Mouse (Mus musculus) CH12.LX (cell line): ENCODE data around the gene Speg.

Experiments
- CHD1 ChIP-seq: IDR thresholded peaks from 2 replicates; pipeline ENCODE4 v1.6.1; 2012; ENCODE audit warnings: low read depth, low read length, improper control_type of control experiment, inconsistent platforms
- CTCF ChIP-seq, 2 experiments: IDR thresholded peaks in 1 of 2; conservative IDR thresholded peaks in 1 of 2; 2 replicates each; pipeline ENCODE4 v1.5.1; 2011 to 2012; ENCODE audit warnings: low read depth in 2 of 2, low read length in 2 of 2, improper control_type of control experiment in 1 of 2, inconsistent platforms in 1 of 2, mild to moderate bottlenecking in 1 of 2, moderate library complexity in 1 of 2
- E2F4 ChIP-seq: IDR thresholded peaks from 2 replicates; pipeline ENCODE4 v1.6.1; 2011; ENCODE audit warnings: low read depth, low read length, improper control_type of control experiment; ENCODE audit not compliant: insufficient replicate concordance
- EP300 ChIP-seq: IDR thresholded peaks from 2 replicates; pipeline ENCODE4 v1.6.1; 2011; ENCODE audit warnings: low read length, improper control_type of control experiment
- IRF4 ChIP-seq: IDR thresholded peaks from 2 replicates; pipeline ENCODE4 v1.6.1; 2014; ENCODE audit warnings: low read depth, mild to moderate bottlenecking, inconsistent platforms, low read length, improper control_type of control experiment
- KAT2A ChIP-seq: IDR thresholded peaks from 2 replicates; pipeline ENCODE4 v1.6.1; 2012; ENCODE audit warnings: low read length, improper control_type of control experiment, inconsistent platforms; ENCODE audit not compliant: insufficient replicate concordance
- MAFK ChIP-seq: IDR thresholded peaks from 2 replicates; pipeline ENCODE4 v1.6.1; 2011; ENCODE audit warnings: low read length, improper control_type of control experiment; ENCODE audit not compliant: insufficient replicate concordance
- MAZ ChIP-seq: IDR thresholded peaks from 2 replicates; pipeline ENCODE4 v1.6.1; 2012; ENCODE audit warnings: low read depth, mild to moderate bottlenecking, inconsistent platforms, low read length, improper control_type of control experiment, moderate library complexity
- MEF2A ChIP-seq: IDR thresholded peaks from 2 replicates; pipeline ENCODE4 v1.6.1; 2014; ENCODE audit warnings: low read depth, mild to moderate bottlenecking, inconsistent platforms, low read length, improper control_type of control experiment, borderline replicate concordance
- MYC ChIP-seq: IDR thresholded peaks from 2 replicates; pipeline ENCODE4 v1.6.1; 2011; ENCODE audit warnings: low read depth, mild to moderate bottlenecking, improper control_type of control experiment, low read length
- POLR2A ChIP-seq: IDR thresholded peaks from 2 replicates; pipeline ENCODE4 v1.6.1; 2011; ENCODE audit warnings: low read depth, mild to moderate bottlenecking, improper control_type of control experiment, low read length
- POLR2AphosphoS2 ChIP-seq: IDR thresholded peaks from 2 replicates; pipeline ENCODE4 v1.6.1; 2011; ENCODE audit warnings: low read depth, low read length, improper control_type of control experiment
- USF1 ChIP-seq: IDR thresholded peaks from 2 replicates; pipeline ENCODE4 v1.6.1; 2014; ENCODE audit warnings: low read depth, mild to moderate bottlenecking, inconsistent platforms, low read length, improper control_type of control experiment
- USF2 ChIP-seq: conservative IDR thresholded peaks from 2 replicates; pipeline ENCODE4 v1.6.1; 2011; ENCODE audit warnings: low read depth, low read length, improper control_type of control experiment

DNA sequence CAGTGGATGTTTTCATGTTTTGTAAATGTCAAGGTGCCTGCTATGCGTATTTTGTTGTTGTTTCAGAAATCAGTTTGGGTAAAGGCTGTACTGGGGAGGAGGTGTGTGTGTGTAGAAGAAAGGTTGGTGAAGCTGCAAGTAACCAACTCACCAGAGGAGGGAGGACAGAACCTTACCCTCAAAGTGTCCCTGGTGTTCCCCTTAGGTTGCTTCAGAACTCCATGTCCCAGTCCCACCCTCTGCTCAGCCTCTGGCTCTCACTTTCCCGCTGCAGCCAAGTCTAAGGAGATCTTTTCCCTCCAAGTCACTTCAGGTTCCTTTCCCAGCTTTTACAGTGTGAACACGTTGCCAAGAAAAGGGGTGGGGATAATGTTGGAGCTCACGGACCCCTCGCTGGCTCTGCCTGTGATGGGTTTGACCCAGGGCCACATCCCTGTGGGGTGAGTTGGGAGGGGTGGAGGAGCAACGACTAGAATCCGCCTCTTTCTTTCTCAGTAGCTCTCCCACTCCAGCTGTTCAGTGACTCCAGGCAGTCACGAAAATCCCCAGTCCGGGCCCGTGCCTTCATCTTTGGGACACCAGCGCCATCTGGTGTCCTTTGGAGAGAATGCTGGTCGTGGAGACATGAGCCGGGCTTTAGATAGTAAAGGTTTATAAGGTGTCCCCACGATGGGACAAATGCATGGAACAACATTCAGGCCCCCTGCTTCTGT lies 92.3 kb downstream of the Speg start:
- no peak for TF ChIP-seq USF2
- no peak for TF ChIP-seq IRF4
- TF ChIP-seq MAFK: no peak
- TF ChIP-seq POLR2A: no peak
- no peak for TF ChIP-seq MAZ
- TF ChIP-seq CHD1: no peak
- no peak for TF ChIP-seq POLR2AphosphoS2
- TF ChIP-seq CTCF (conservative IDR thresholded peaks at IDR 0.05 in 1 of 2, IDR thresholded peaks at IDR 0.05 in 1 of 2; ENCODE audit: low read depth in 2 of 2, low read length in 2 of 2): peak; percentile 32 to 98; a peak in 3 of 4 replicates
- TF ChIP-seq MYC: no peak
- TF ChIP-seq EP300: no peak
- TF ChIP-seq E2F4: no peak
- TF ChIP-seq USF1: no peak
- TF ChIP-seq MEF2A: no peak
- no peak for TF ChIP-seq KAT2A
